Mouse (Mus musculus): ENCODE data around the gene Actr8. TPM values are rescaled to one million over a fixed set of nuclear protein-coding genes. Genes with fewer than 3 reads are reported as not detected.

Actr8 gene
- total RNA-seq (2023): 58.5 TPM

DNA sequence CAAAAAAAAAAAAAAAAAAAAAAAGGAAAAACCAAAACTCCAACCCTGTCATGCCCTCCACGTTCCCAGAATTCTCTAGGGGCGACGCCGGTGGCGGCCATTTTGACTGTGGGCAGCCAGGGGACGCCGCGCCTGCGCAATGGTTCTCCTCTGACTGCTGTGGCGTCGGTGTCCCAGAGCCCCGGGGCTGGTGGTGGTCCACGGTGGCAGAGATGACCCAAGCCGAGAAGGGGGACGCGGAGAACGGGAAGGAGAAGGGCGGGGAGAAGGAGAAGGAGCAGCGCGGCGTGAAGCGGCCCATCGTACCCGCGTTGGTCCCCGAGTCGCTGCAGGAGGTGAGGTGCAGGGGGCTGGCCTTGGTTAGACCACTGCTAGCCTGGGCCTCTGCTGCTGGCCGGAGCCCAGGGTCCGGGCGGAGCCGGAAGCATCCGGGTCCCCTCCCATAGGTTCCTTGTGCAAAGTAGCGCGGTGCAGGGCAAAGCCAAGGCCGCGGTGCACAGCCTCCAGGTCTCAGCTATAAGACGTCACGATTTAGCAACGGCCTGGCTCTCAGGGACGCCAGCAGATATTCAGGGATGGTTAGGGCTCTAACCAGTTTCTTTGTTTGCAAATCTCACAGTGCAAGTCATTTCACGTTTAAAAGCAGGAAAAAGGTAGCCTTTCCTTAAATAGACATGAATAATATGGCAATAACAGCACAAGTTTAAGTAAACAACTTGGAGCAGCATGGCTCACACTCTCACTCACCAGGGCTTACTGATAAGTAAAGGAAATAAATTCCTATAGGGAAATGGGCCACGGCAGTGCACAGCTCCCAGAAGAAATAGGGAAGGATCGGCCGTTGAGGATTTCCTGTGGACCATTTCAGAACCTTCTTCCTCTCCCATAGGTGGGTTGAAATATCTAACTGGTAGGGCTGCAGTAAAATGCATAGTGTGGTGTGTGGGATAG lies at the start of gene Actr8:
TSS of gene Actr8 (plus strand) at position 84 of the 951 bp plus-strand sequence.

GRCm38 (mm10) chr14:29968075-29968821 lies 9.9 kb upstream of the Actr8 start, which contains the start of gene Selenok:
Gene Selenok, plus strand, starts transcription at chr14:29968308.

DNA sequence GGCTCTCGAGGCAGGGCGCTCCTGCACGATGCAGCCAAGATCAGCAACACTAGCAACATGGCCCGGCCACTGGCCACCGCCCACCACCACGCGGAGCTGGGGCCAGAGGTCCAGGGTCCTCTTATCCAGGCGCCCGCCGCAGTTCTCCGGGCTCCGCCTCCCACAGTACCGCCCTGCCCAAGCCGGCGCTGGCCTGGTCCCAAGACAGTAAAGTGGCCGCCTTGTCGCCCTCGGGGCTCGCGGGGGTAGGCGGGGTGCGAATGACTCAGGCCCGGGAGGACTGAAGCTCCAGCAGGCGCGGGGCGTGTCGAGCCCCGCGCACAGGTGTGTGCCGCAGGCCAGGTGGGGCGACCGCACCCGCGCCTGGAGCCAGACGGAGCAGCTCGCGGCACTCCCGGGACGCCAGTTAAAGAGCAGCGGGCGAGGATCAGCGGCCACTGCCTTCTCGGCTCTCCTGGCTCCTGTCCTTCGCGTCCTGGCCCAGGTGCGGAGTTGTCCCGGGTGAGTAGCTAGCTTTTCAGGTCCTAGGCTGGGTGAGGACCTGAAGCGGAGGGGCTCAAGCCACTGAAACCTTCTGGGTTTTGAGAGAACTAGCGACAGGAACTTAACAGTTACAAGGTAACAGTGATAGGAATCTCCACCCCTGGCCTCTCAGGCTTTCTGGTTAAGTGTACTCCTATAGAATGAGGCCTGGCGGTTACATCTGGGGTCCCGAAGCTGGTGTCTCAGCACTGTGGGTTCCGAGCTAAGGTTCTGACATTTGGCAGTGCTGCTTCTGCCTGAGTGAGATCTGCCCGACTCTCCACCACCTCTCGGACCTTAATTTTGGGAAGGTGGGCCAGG lies 30.8 kb downstream of the Actr8 start, which contains the start of the genes Il17rb and Chdh:
TSS of gene Il17rb (minus strand) at position 164 of the 843 bp plus-strand sequence.
TSS of gene Chdh (plus strand) at position 291 of the 843 bp plus-strand sequence.

Other genes with a start within 250 kb of the Actr8 start
- gene Selenok, start 10.0 kb upstream of the Actr8 start, total RNA-seq (2023): 164 TPM
- gene Il17rb, start 30.6 kb downstream of the Actr8 start, total RNA-seq (2023): 0.38 TPM
- 0.77 TPM for gene Chdh, start 30.7 kb downstream of the Actr8 start, total RNA-seq (2023)